Mouse (Mus musculus) embryonic facial prominence, embryonic 12.5 days (tissue): ENCODE measurements around the gene Dpp9. TPM values are rescaled to one million over a fixed set of nuclear protein-coding genes. Genes with fewer than 3 reads are reported as not detected.

Experiments
- microRNA counts: library from miRNA; unstranded; fragments of <30 nt; microRNA quantifications from one replicate; lab custom pipeline; 2017
- microRNA-seq: library from miRNA; unstranded; fragments of <30 nt; microRNA quantifications from one replicate; pipeline ENCODE4, GENCODE M21; 2017
- polyA plus RNA-seq: library from polyadenylated mRNA; unstranded; fragments of >200 nt; fragmentation: Nextera tagmentation; extraction: Ambion mirVana; gene quantifications from 2 replicates; pipeline ENCODE4 v1.2.1, GENCODE M21; 2016

The Dpp9 gene
- polyA plus RNA-seq, 1 experiment from 2014 or later, result 43.4 TPM

MicroRNA genes within 50 kb of the gene (microRNA counts, 519-probe panel; counts per million panel counts)
- 460 counts per million, percentile 65 among the panel's probes with 10 or more counts for microRNA mmu-miR-7b (lab: Ali Mortazavi, UCI)

Small RNA genes within 50 kb of the gene (microRNA-seq; reads per million reads assigned to microRNA genes)
- gene Gm44397, result not detected
- 124 reads per million, percentile 54 among the genes with 10 or more reads in this experiment for gene Mir7b

Other genes starting within 250 kb of the Dpp9 start
- gene Shd, start 248.4 kb downstream of the Dpp9 start, polyA plus RNA-seq, result 41.4 and 46.8 TPM in 2 replicates
- 52.0 and 54.7 TPM in 2 replicates for gene Fsd1, start 232.4 kb downstream of the Dpp9 start, polyA plus RNA-seq
- 6.4 and 8.0 TPM in 2 replicates for gene Stap2, start 213.3 kb downstream of the Dpp9 start, polyA plus RNA-seq
- 174 and 193 TPM in 2 replicates for gene Mpnd, start 213.2 kb downstream of the Dpp9 start, polyA plus RNA-seq
- gene Sh3gl1, start 182.3 kb downstream of the Dpp9 start, polyA plus RNA-seq, result 173 and 175 TPM in 2 replicates
- 44.5 and 45.8 TPM in 2 replicates for gene Chaf1a, start 178.5 kb downstream of the Dpp9 start, polyA plus RNA-seq
- gene Ubxn6, start 143.9 kb downstream of the Dpp9 start, polyA plus RNA-seq, result 49.0 and 52.7 TPM in 2 replicates
- gene Hdgfl2, start 139.3 kb downstream of the Dpp9 start, polyA plus RNA-seq, result 173 and 179 TPM in 2 replicates
- gene Plin4, start 109.1 kb downstream of the Dpp9 start, polyA plus RNA-seq, result 0.08 and 0.10 TPM in 2 replicates
- gene Plin5, start 101.3 kb downstream of the Dpp9 start, polyA plus RNA-seq, result 0.15 and 0.29 TPM in 2 replicates
- 0.15 and 0.23 TPM in 2 replicates for gene Lrg1, start 96.9 kb downstream of the Dpp9 start, polyA plus RNA-seq
- gene Sema6b, start 78.6 kb downstream of the Dpp9 start, polyA plus RNA-seq, result 4.3 and 4.6 TPM in 2 replicates
- 12.4 and 13.0 TPM in 2 replicates for gene Tnfaip8l1, start 56.4 kb downstream of the Dpp9 start, polyA plus RNA-seq
- 71.0 and 76.2 TPM in 2 replicates for gene Mydgf, start 35.0 kb downstream of the Dpp9 start, polyA plus RNA-seq
- 15.3 and 15.5 TPM in 2 replicates for gene Fem1a, start 37.9 kb upstream of the Dpp9 start, polyA plus RNA-seq
- 2.7 and 3.5 TPM in 2 replicates for gene Ticam1, start 57.9 kb upstream of the Dpp9 start, polyA plus RNA-seq
- gene Plin3, start 74.0 kb upstream of the Dpp9 start, polyA plus RNA-seq, result 56.6 and 67.4 TPM in 2 replicates
- not detected in 2 replicates for gene Arrdc5, start 81.4 kb upstream of the Dpp9 start, polyA plus RNA-seq
- 157 and 160 TPM in 2 replicates for gene Uhrf1, start 84.4 kb upstream of the Dpp9 start, polyA plus RNA-seq
- gene Kdm4b, start 107.2 kb upstream of the Dpp9 start, polyA plus RNA-seq, result 54.6 and 58.8 TPM in 2 replicates